Mouse (Mus musculus) ES-Bruce4 (cell line): Measurements from ENCODE around the gene Shb.

Experiments
- CTCF ChIP-seq: IDR thresholded peaks from one replicate; pipeline ENCODE4 v1.8.1; 2011; ENCODE audit warnings: low read depth, low read length
- POLR2A ChIP-seq: IDR thresholded peaks from one replicate; pipeline ENCODE4 v1.8.1; 2011; ENCODE audit warnings: low read length; ENCODE audit not compliant: insufficient read depth

- TF ChIP-seq CTCF (no peak), POLR2A (no peak)
Observed at GRCm38 (mm10) chr4:45510163-45510562, 22.1 kb downstream of the Shb start.
